Mouse (Mus musculus): ENCODE data around the gene 4921509C19Rik.
"Not testable (repeated sequence)": the region's sequence is repeated elsewhere in the genome, so short reads cannot be mapped to it uniquely, and the experiment has no call there.

4921509C19Rik gene

GRCm38 (mm10) chr2:151476053-151476452 is at the start of gene 4921509C19Rik:
Gene 4921509C19Rik, minus strand, starts transcription at chr2:151476153.
- DNase-seq = not testable (repeated sequence)

GRCm38 (mm10) chr2:151525520-151525919 is 49.6 kb upstream of the 4921509C19Rik start:
- DNase-seq = no peak

- no peak for DNase-seq
Measured at GRCm38 (mm10) chr2:151524324-151525041, 48.5 kb upstream of the 4921509C19Rik start.

- DNase-seq = no peak
Measured at GRCm38 (mm10) chr2:151519000-151519399, 43.0 kb upstream of the 4921509C19Rik start.

GRCm38 (mm10) chr2:151513525-151514285 is 37.8 kb upstream of the 4921509C19Rik start:
- DNase-seq = no peak

GRCm38 (mm10) chr2:151512199-151512598 is 36.2 kb upstream of the 4921509C19Rik start:
- peak; percentile 21 for DNase-seq

- no peak for DNase-seq
Measured at GRCm38 (mm10) chr2:151504226-151504625, 28.3 kb upstream of the 4921509C19Rik start.

GRCm38 (mm10) chr2:151500442-151501007 is 24.6 kb upstream of the 4921509C19Rik start:
- DNase-seq = no peak

GRCm38 (mm10) chr2:151498358-151498757 is 22.4 kb upstream of the 4921509C19Rik start:
- DNase-seq = no peak

- DNase-seq = peak; percentile 93
Measured at GRCm38 (mm10) chr2:151494035-151494803, 18.3 kb upstream of the 4921509C19Rik start, which contains the start of gene Nsfl1c. Gene Nsfl1c, plus strand, starts transcription at chr2:151494182.

- no peak for DNase-seq
Measured at GRCm38 (mm10) chr2:151486496-151486895, 10.5 kb upstream of the 4921509C19Rik start.

GRCm38 (mm10) chr2:151434971-151435370 is 41.0 kb downstream of the 4921509C19Rik start:
- not testable (repeated sequence) for DNase-seq

- DNase-seq = not testable (repeated sequence)
Measured at GRCm38 (mm10) chr2:151434203-151434602, 41.8 kb downstream of the 4921509C19Rik start.
